Mouse (Mus musculus) right cerebral cortex, adult 2 months (tissue): ENCODE data around the gene Upf2.
"Not testable (repeated sequence)": the region's sequence is repeated elsewhere in the genome, so short reads cannot be mapped to it uniquely, and the experiment has no call there.

ENCODE experiments used
- DNase-seq, 2 experiments: peaks; one replicate each; pipeline ENCODE4 v3.0.0; 2021 to 2022; ENCODE audit warnings: low spot score in 2 of 2

Upf2 gene

DNA sequence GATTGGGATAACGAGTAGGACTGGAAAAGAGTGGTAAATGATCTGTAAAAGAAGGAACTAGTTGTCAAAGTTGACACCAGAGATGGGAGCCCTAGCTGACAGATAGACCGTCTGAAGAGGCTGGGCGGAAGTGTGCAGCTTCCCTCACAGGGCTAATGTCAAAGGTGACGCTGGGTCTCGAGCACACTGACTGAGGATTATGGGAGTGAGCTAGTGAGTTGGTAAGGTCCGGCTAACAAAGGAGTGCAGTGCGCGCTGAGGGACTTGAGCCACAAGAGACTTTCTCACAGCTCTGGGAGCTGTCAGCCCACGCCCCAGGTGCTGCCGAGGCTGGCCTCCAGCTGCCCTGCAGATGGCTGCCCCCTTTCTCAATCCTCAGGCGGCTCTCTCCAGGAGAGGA, 119.7 kb downstream of the Upf2 start:
- DNase-seq, result no peak

DNA sequence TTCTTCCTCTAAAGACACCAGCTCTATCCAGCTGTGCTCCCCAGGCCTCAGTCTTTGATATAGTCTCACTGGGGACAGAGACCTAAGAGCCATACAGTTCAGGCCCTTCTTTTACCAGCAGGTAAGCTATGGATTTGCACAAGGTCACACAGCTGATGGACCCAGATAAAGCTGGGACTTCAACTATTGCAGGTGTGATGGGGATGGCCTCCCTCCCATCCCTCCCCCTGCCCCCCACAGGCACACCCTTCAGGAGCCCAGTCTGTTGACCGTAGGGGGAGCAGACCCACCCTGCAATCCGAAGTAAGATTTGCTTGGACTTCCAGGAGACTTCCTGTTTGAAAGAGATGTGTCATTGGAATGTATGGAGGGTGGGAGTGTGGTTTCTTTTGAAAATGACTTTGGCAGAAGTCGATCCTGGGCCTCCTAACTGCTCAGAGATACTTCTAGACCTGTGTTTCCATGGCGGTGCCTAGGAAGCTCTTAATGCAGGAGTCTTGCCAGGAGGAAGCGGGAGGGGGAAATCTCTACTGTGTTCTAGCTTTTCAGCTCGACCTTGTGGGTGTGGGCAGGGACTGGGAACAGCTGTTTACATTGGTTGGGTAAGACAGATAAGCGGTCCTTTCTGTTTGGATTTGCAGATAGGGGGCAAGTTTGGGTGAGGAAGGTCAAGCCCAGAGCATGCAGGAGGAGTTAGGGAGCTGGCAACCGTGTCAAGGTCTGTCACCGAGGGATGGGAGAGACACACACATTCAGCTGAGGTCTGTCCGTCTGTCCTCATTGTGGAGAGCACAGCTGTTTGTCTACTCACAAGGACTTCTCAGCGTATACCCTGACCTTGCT, 120.5 kb downstream of the Upf2 start:
- DNase-seq, result no peak

- no peak for DNase-seq
Observed at GRCm38 (mm10) chr2:6072685-6073260, 121.5 kb downstream of the Upf2 start.

DNA sequence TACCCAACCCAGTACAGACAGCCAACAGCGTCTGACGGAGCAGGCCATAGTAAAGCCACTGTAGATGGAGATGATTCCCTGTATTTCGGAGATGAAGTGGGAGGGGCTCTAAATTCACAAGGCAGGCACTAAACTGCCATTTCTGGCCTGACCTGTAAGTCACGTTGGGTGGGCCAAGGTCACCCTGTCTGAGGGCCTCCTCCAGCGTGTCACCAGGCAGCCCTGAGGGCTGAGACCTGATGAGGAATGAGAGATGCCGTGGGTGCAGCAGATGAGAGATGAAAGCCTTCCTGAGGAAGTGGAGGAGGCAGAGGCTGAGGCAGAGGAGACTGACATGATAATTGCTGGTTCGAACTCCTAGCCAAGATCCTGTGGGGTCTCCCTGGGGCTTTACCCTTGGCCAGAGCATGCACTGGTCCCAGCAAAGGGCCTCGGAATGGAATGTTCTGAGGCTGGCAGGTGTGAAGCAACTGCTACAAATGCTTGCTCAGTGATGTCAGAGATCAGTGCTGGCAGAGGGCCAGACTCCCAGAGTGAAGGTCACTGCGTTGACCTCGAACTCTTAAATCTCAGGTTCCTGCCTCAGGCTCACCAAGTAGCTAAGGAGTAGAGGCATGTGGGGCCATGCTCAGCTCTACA, 123.7 kb downstream of the Upf2 start:
- DNase-seq, result no peak

DNA sequence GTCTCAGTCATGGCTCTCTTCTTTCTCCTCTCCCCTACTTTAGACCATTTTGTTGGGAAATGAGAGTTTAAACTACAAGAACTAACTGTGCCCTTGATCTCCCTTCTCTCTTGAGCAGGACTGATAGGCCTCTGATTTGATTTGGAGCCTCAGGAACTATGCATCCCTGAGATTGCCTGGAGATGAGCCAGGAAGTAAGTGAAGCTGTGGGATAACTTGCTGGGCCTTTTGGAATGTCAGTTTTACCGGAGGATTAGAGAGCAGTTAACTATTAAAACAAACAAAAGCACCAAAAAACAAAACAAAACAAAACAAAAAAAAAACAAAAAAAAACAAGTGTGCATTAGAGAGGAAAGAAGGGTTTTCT, 124.2 kb downstream of the Upf2 start:
- no peak for DNase-seq

DNA sequence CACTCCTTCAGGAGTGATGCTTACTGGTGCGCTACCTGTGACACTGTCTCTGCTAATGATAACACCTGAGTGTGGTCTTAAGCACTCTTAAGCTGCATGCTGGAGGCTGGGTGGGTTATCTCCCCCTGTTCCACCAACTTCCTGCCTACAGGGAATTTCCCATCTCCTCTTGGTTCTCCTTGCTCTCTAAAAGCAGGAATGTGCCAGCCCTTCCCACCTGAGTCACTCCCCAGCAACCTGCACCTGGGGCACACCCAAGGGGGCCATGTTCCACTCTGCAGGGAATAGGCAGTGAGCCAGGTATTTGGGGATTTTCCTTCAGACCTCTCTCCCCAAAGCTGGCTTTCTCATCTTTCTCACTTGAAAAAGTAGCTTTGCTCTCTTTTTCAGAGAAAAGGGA, 128.8 kb downstream of the Upf2 start:
- DNase-seq, result no peak

- no peak for DNase-seq
Observed at GRCm38 (mm10) chr2:6081108-6081507, 129.8 kb downstream of the Upf2 start.

GRCm38 (mm10) chr2:6082615-6083014, 131.3 kb downstream of the Upf2 start:
- DNase-seq, result no peak

DNA sequence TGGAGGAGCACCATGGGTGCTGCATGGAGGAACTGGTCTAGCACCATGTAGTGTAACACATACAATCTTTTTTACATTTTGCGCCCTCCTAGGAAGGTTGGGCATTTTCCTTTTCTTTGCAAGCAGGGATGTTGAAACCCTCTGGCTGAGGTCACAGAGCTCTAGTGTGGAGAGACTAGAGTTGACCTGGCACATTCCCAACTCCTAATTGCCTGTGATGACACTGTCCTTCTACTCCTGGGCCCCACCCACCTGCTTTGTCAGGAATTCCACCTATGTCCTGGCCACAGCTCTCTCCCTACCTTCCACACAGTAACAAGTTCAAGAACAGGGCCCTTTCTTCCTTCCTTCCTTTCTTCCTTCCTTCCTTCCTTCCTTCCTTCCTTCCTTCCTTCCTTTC, 132.4 kb downstream of the Upf2 start:
- no peak for DNase-seq

DNA sequence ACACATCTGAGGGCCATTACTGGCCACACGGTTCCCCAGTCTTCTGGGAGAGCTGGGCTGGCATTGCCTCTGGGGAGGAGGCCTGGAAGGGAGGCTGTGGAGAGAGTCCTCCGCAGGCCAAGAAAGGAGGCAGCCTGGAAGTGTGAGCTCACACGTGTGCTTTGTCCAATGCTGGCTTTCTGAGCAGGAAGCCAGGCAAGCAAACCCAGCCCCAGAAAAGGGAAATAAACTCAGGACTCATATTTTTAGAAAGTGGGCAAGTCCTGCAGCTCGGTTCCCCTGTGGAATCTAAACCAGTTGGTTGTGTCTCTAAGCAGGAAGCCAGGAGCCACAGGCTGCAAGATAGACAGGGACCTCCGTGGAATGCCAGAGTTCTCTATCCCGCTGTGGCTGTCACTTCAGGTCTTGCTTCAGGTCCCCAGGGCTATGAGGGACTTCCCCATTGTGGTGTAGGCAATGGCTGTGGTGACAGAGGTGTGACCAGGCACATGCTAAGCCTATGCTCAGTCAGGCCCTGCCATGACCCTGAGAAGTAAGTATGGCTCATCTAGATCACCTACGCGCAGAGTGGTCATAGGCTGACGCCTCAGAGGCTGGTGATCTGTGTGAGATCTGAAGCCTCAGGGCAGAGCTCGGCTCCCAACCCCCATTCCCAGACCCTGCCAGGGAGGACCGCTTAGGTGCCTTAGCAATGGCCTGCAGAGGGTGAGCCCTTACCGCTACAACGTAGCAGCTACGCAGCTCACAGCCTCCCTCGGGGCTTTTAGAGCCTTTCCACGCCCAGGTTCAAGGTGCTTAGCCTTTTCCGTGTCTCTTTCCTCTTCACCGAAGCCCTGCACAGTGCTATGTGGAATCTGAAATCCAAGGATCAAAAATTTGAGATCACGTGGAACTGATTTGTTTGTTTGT, 134.6 kb downstream of the Upf2 start:
- no peak for DNase-seq

- DNase-seq, result no peak
Observed at GRCm38 (mm10) chr2:6087151-6087550, 135.9 kb downstream of the Upf2 start.

- not testable (repeated sequence) for DNase-seq
Observed at GRCm38 (mm10) chr2:6089941-6090340, 138.7 kb downstream of the Upf2 start.

DNA sequence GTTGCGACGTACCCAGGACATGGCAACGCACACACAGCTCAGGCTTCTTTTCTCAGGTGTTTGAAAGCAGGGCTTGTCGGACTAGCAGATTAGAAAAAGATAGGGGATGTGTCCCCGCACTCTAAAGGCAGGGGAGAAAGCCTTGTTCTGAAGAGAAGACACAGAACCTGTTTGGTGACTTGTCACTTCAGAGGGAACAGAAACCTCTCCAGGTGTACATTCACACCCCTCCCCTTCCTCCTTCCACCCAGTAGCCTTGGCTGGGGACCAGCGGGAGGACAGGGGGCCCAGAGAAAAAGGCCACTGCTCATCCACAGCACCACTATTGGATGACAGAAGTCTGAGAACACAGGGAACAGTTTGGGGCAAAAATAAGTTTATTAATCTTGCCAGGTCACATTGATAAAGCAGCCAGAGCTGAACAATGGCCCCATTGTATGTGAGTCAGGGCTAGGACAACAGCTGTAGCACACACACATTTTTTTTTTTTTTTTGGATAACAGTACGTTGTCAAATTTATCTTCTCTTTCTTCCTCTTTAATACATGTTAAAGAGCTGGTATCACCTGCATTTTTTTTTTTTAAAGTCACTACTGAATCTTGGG, 145.9 kb downstream of the Upf2 start:
- DNase-seq, result no peak

DNA sequence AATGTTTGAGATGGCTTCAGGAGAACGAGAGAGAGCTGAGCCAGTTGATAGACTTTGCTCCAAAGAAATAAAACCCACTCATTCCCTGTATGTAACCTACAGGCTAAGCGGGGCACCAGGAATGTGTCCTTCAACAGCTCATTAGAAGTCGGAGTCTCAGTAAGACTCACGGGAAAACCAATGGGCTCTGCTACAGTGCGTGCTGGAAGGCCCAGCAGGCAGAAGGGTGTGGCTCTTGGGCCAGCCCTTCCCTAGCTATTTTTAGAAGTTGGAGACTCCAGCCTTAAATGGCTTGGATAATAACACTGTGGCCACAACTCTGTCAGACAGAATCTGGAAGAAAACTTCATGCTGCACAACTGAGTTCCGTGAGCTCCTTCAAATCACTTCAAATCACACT, 147.7 kb downstream of the Upf2 start:
- DNase-seq, result no peak

DNA sequence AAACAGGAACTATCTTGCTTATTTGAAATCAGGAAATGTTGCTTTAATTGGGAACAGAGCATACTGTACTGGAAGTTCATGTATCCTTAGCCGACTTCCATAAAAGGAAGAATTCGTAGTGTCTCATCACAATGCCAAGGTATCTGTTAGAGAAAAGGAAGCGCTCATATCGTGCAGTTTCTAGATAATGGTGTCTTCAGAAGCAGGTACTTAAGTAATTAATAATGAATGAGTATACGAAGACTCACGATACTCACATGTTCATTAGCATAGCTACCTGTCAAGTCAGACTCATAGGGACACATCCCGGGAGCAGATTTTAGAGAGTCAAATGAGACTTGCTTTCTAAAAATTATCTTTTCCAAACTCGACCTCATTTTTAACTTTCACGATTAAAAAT, 148.2 kb downstream of the Upf2 start:
- DNase-seq, result no peak

GRCm38 (mm10) chr2:6100027-6100749, 148.9 kb downstream of the Upf2 start:
- no peak for DNase-seq

GRCm38 (mm10) chr2:6100755-6101154, 149.5 kb downstream of the Upf2 start:
- DNase-seq, result no peak

DNA sequence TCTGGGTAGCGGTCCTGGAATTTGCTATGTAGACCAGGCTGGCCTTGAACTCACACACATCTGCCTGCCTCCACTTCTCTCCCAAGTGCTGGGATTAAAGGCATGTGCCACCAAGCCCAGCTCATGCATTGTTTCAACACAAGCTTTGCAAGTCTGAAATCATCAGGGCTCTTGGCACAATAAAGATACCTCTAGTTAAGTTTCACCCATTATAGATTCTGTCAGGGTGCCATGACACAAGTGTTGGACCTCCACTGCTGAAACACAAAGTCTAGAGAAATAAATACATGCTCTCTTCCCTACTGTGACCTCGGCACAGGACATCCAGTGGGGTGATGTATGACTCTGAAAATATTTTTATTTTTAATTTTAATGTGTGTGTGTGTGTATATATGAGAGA, 154.2 kb downstream of the Upf2 start:
- DNase-seq, result no peak
